Mouse (Mus musculus) testis, postnatal 14 days (tissue): ENCODE measurements at regions not wholly inside any gene's neighbourhood (a gene's known extent, or its start where the extent isn't known, plus 50 kb on each side); places are given as distances from the start of the nearest gene placed in this dataset.

ENCODE experiments used
- DNase-seq: peaks from one replicate; pipeline ENCODE4 v3.0.0; 2021; ENCODE audit warnings: low spot score

DNA sequence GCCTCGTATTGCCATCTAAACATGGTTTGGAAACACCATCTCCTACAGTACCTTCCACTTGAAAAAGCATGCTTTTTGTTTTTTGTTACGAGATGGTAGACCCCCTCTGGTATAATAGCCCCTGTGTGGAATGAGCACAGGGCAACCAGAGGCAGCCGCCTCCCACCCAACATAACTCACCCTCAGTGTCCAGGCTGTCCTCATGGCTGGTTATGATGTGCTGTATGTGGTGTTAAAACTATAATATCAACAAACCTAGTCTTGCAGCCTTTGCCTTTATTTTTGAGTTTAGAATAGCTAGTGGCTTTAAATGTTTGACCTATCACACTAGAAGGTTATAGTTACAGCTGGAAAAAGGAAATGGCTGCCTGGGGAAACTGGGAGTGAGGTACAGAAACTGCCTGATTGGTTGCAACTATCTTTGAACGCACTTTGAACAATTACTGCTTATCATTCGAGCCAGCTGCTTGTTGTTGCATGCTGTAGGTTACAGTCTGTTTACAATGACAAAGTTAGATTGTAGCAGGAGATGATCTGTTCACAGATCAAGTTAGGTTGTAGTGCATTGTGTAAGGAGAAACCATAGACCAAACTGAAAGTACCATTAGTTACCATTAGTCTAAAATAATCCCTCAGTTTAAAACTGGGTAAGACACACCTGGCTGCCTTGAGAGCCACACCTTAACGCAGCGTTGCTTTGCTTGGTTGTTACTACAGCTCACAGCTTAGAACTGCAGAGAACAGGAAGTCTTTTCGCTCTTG lies 414.8 kb downstream of the Klf5 start:
- no peak for DNase-seq

DNA sequence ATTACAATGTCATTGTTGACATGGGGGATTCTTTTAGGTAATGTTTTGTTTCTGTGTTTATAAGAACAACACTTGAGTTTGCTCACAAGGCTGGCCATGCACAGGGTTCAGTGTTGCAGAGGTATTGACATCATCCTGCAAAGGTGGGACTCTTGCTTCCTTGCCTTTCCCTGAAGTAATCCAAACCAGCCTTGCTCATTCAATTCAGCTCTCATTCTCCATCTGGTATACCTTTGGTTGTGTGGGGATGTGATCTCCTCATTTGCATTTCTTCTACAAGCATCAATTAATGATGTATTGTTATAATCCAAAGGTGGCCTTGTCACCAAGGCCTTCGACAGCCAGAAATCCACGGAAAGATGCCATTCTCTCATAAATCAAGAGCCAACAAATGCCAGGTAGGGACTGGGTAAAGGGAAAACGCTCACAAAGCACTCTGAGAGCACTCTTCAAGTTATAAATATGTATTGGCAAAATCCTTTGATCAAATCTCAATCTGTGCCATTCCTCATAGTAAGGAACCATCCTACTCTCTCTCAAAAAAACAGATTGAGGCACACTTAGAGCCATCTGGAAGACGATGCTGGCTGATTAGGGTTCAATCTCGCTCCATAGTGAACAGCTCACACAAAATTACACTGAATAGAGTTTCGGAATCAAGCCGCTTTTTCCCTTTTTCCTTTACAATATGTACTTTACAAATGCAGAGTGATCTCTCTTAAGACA lies 435.1 kb downstream of the Klf5 start:
- DNase-seq, result no peak

DNA sequence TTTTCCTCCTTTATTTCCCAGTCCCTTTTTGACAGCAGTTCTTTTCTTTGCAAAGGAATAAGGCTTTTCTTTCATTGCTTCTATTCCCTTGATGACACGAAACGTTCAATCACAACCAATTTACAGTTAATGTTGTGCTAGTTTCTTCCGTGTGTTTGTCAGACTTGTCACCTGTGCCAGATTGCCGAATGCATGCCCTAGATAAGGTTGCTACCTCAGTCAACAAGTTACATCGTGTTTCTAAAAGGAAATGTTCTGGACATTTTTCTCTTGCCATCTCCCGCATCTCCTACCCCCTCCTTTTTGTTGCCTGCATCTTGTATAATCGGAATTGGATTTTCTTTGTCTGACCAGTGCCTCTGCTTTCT lies 435.7 kb downstream of the Klf5 start:
- no peak for DNase-seq

DNA sequence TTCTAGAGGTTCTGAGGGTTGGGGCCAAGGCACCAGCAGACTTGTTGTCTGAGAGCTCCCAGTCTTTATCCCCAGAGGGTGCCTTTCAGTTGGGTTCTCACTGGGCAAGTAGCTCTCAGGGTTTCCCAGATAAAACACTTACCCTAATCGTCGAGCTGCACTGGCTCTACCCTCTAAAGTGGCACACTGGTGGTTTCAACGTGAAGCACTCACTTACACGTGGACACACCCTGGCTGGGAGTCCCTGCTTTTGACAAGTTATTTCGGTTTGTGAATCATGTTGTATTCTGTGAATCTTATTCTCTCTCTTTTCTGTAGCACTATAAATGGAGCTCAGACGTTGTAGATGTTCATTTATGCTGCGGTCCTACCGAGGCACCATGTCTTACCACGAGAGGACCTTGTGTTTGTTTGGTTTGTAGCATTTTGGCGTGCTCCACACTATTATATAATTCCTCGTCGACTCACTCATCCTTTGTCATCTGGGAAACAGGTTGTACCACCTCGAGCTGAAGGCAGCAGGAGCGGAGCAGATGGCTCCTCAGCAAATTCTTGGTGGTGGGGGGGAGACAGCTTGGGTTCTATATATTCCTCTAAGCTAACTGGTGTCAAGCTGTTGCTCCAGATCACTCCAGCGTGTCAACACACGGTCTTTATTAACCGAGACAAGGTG lies 445.3 kb downstream of the Klf5 start:
- DNase-seq, result no peak

DNA sequence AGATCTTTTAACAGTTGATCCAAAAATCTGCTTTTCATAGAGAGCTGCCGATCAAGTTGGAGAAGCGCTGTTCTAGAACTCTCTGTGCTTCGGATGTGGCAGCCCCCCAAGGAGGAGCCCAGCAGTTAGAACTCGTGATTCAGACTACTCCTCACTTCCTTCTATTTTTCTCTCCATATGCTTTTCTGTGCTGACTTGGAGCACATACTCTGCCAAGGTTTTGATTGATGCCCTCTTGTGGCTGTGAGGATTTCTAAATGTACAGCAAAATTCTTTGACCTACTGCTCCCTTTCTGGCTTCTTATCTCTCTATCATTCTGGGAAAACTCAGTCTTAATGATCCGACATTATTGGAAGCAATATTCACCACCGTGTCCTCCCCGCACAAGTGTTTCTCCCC lies 446.7 kb downstream of the Klf5 start:
- DNase-seq, result no peak

DNA sequence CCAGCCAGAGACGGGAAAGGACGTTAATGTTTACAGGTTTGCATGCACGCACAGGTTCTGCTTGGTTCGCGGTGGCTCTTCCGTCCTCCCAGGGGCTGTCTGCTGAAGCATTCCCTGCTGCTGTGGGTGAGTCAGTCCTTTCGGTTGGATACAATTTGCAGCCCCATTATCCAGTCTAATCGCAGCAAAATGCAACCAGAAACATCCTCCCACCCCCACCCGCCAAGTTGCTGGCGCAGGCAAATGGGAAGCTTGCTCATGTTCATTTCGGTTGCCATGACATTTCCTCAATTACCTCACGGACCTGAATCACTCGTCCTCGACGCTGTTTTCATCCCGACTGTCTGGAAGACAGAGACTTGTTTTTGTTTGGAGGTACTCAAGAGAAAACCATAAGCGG lies 449.7 kb downstream of the Klf5 start:
- DNase-seq, result no peak

DNA sequence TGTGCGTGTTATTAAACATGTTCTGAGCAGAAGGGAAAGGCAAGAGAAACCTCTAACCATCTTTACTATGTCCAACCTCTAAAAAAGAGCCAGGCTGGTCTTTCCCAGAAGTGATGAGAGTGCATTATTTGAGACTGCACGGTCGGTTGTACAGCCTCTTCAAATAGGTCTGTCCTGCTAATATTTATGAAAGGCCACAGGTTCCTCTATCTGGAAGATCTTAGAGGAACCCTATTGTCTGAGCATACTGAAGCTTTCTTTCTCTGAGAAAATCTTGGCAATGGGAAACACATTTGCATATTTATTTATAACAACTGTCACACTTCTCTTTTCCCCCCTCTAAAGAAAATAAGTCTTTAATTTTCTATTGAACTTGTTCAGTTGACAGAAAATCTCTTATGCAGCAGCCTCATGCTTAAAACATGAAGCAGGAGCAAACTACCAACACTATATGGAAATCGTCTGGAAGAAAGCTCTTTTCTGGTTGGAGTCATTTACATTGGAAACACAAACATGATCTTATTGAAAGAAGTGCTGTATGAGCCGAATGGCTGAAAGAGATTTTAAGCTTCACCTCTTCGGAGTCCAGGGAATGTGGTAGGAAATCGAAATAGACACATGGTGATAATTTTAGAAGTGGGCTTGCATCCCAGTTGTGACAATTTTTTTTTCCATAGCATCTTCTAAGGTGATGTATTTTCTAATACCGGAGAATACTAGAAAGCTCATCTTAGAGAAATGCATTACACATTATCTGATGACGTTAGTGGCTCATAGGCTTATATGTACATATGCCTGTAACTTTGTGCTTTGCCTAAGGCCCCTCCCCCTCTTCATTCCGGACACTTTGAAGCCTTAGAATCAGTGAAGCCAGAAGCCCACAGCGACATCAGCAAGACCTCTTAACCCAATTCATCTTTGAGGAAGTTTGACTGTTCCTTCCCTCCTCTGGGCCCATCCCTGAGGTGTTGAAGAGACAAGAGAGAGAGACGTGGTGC lies 451.1 kb downstream of the Klf5 start:
- no peak for DNase-seq

DNA sequence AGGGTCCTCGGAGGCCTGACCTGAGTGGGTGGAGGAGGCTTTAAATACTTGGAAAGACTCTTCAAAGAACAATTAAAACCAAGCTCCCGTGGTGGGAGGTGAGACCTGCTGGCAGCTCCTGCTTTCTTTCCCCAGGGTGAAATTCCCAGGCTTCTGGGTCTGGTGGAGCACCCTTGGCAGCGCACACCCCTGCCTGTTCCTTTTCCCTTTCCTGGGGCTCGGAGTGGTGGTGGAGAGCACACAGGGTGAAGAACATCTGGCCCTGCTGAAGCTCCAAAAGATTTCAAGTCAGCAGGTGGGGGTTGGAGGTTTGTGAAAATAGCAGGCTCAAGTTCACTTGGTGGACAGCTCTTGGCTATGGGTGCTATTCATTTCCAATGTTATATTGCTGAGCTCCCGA lies 459.6 kb downstream of the Klf5 start:
- DNase-seq, result no peak

DNA sequence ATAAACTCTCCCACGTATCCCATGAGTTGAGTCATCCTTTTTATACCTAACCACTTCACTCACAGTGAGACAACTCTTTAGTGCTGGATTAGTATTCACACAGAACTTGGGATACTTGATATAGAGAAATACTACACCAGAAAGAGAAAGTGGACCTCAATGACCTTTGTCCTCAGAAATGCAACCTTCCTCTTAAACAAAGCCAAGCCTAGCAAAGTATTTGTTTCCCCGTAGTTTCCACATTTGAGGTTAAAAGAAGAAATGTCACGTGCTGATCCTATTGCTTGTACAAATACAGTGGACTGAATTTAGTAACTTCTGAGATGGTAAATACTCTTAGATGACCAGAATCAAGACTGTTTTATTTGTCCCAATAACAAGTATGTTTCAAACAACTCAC lies 464.8 kb downstream of the Klf5 start:
- DNase-seq, result no peak

DNA sequence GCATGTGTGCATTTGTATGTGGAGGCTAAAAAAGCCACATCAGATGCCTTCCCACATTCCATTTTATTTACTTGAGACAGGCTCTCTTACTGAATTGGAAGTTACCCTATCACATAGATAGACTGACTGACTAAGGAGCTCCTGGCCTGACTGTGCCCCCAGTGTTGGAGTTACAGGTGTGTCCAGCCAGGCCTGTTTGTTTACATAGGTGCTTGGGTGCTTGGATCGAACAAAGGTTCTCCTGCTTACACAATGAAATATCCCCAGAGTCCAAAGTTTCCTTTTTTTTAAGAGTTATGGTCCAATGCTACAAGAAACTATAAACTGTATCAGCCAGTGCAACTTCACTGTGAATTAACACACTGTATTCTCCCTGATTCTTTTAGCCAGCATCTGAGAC lies 472.5 kb downstream of the Klf5 start:
- DNase-seq, result no peak

DNA sequence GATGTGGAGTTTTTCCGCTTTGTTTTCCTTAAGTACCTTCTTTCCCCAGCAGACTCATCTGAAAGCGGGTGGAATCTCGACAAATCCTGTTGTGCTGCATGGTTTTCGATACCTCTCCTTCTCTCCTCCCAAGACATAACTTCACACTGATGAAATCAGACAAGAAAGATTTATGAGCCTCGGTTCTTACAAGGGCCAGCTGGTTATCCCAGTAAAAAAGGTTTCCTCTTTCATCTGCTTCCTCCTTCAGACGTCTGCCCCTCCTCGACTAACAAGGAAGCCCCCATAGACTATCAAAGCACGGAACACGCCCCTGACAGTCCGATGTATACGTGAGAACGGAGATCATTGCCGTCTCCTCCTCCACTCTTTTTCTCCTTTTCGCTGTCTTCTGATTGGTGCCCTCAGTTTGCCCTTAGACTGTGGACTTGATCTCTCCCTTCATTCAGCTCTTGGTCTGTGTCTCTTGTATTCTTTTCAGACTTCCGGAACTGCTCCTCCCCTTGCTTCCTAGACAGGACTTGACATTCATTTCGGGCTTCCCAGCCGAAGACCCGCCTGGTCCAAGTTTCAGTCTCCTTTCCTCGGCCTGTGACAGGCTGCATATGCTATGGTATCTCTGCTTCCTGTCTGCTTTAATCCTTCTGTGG lies 474.4 kb downstream of the Klf5 start:
- DNase-seq, result no peak

DNA sequence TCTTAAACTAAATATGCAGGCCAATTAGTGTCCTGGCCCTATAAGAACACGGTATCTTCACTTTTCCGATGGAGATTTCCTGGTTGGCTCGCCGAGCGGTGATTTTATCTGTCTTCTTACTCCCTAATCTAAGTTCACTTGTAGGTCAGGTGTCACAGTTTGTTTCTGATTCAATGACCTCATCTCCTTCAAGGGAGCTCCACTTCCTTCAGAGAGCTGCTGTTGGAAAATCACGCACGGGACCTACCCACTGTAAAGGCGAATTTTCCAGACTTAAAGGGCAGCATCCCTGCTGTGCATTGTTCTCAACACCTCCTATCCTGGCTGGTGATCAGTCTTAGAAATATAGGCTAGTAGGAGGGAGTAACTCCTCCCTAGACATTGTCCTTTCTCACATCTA lies 480.0 kb downstream of the Klf5 start:
- no peak for DNase-seq

DNA sequence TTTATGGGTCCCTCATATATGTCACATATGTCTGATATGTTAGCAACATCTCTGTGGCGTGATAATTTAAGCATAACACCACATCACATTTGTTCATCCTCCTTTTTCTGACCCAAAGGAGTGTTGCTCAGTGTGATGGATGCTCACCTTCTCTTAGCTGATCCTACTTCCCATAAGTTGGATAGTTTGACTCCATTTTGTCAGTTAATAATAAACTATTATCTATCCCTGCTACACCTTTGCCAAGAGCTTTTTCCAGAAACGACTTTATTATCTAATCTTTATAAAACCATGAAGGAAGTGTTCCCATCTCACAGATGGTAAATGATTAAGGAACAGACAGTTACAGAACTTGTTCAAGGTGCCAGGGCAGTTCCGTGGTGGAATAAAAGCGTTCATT lies 480.5 kb downstream of the Klf5 start:
- no peak for DNase-seq

DNA sequence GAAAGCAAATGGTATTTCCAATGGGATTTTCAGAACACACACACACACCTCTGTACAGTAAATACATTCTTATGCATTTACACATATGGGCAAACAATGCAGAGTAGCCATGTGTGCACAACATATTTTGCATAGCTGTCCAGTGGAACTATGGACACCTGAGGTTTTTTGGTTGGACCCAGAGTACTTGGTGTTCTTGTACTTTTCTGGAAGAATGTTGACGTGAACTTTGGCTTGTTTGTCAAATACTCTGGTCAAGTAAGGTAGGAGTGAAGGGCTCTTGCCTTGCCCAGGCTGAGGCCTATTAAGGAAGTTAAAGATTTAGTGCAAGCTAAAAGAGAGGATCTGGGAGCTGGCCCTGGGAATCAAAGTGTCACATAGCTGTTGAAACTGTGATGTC lies 485.2 kb downstream of the Klf5 start:
- DNase-seq, result no peak

DNA sequence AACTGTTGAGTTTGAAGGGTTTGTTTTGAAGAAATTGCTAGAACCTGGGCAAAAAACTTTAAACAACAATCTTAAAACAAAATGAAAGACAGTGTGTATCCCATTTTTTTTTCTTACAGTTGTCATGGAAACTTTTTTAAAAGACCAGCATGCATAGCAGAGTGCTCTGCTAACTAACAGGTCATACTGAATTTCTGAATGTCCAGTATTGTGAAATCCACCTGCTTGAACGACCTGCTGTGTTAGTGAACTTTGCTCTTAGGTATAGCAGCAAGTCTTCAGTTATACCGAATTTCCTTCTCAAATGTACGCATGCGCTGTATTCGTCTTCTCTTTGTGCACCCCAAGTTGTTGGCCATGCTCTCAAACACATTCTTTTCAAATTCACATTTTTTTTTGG lies 486.6 kb downstream of the Klf5 start:
- no peak for DNase-seq

DNA sequence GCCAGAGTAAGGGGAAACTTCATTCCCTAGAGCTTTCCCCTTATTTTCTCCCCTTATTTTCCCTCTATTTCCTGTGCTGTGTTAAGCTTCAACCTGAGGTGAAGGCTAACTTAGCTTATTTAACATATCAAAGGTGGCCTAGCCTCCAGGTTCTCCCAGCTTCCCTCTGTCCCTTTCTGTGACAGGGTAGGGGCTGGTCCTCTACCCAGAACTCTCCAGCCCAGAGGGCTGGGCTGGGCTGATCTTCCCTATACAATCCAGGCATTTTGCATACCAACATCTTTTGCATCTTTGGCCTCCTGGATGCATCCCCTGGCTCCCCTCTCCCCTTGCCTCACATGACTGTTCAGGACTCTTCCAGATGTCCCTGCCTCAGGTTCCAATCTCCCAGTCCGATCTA lies 487.9 kb downstream of the Klf5 start:
- no peak for DNase-seq

DNA sequence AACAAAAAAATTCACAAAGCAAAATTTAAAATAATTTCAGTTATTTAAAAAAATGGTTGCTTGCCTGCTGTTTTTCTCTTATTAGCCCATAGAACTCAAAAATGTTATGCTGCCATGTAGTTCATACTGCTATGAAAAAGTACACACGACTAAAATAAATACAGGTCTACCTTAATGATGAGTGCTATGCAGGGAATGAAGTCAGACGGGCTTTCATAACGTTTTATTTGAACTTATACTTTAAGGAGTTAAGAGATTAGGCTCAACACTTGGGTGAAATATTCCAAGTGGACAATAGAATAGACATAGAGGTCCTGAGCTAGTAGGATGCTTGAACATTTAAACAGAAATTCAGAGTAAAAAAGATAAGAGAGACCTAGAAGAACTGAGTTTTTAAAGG lies 489.7 kb downstream of the Klf5 start:
- no peak for DNase-seq

DNA sequence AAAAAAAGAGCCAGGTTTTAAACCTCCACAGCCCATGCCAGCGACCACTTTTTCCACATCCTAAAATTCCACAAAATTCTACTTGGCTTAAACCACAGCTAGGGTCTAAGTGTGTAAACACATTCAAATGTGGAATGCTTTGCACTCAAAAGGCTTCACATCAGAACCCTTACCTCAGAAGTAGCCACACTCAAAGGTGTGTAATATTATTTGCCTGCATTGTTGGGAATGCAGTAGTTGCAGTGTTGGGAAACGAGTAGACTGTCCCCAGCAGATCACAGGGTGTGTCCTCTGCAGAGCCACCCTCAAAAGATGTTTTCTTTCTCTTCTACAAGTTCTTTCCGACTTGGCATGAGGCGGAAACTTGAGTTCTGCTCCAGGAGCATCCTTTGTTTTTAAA lies 488.2 kb downstream of the Klf12 start:
- no peak for DNase-seq

DNA sequence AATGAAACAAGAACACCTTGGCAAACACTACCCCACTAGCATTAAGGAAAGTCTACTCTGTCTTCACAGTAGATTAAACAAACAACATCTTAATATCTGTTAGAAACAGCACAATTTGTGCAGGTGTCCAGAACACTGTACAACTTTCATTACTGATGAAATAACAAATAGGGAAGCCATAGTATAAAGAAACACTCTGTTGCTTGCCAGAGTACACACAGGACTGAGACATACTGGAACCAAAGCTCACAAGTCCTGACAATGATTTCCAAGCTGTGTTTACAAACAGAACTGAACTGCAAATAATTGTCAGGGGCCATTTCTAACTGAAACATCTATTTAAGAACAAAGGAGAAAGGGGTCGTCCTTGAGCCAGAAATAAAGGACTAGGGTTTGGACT lies 478.4 kb downstream of the Klf12 start:
- no peak for DNase-seq

DNA sequence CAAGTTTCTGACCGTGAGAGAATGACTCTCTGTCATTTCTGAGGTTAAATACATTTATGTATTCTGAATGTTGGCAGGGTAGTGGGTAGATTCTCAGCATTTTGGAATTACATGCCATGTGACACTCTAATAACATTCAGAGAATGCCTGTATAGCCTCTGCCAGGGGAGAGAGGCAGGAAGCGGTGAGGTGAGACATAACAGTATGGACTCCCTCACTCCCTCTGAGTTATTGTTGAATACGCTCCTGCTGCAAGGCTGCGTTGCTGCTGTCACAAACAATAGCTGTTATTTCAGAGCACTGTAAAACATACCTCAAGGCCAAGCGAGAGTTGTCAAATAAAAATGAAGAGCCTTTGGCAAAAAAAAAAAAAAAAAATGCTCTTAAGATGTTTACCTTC lies 477.9 kb downstream of the Klf12 start:
- no peak for DNase-seq

DNA sequence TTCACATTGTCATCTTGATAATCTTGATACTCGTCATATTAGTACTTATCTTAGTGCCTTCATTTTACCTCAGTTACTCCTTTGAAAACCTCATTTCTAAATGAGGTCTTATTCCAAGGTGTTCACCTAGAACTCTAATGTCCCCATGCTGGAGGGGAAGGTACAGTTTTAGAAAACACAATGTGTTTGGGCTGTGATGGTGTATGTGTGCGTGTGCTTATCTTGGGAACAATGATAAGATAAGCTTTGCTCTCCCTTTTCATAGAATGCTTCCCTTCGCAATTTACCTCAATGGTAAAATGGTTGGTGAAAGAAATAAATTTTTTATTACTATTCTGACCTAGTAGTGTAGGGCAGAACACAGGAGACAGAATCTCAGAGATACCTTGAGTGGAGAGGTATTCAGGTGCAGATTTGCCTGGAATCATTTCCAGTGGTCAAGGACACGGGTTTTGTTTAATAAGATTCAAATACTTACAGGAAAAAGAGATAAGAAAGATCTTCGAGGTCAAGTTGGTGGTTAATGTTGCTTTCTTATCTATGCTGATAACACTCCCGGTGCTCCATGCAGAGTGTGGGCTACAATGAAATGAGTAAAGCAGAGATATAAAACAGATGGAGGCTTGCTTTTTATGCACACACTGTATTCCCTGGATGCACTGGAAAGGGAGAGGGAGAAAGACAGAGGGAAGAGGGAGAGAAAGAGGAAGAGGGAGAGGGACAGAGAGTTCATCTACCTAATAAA lies 471.6 kb downstream of the Klf12 start:
- DNase-seq, result no peak
